Mouse (Mus musculus): ENCODE results near the gene Dlg1.

- TF ChIP-seq CTCF (IDR thresholded peaks at IDR 0.05; ENCODE audit: control insufficient read depth, insufficient read depth, insufficient read length) (no peak), USF1 (IDR thresholded peaks at IDR 0.05; ENCODE audit: low read depth) (no peak), MAX (IDR thresholded peaks at IDR 0.05) (no peak), MYOD1 (IDR thresholded peaks at IDR 0.05; ENCODE audit: control insufficient read depth, insufficient read length, low read depth) (no peak), CEBPB (IDR thresholded peaks at IDR 0.05; ENCODE audit: low read depth) (no peak), MYOG (IDR thresholded peaks at IDR 0.05; ENCODE audit: control insufficient read depth, extremely low read depth, insufficient read length) (no peak), FOSL1 (IDR thresholded peaks at IDR 0.05; ENCODE audit: insufficient read depth, low read length, poor library complexity, severe bottlenecking) (no peak)
Measured at GRCm38 (mm10) chr16:31705904-31706303, 42.7 kb downstream of the Dlg1 start.

All from C2C12 (cell line).